Mouse (Mus musculus): Measurements from ENCODE around the gene Tcp10c.
"Not testable (repeated sequence)": the region's sequence is repeated elsewhere in the genome, so short reads cannot be mapped to it uniquely, and the experiment has no call there.

DNA sequence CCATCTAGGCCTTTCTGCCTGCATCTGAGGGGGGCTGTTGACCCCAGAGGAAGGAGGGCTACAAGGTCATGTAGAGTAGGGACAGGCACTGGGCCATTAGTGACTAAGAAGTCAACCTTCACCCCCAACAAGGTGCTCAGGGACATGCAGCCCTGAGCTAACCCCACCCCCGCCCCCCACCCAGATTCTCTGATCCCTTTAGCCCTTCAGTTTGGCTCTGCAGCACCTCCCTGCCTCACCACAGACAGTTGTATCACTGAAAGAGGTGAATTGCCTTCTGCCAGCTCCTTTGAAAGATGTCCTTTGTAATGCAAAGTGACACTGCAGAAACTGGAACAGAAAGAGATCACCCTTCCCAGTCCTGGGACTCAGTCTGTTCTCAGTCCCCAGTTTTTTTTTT lies 16.4 kb upstream of the Tcp10c start:
- not testable (repeated sequence) for TF ChIP-seq CTCF (IDR thresholded peaks at IDR 0.05; ENCODE audit: low read depth); EP300 (optimal IDR thresholded peaks at IDR 0.05)
